14 mouse cellular contexts compared by ENCODE assay signal in genomic region chr1:131242956-131243355, GRCm38 (mm10). TPM values are rescaled to one million over a fixed set of nuclear protein-coding genes. Genes with fewer than 3 reads are reported as not detected.
DNase-seq lines count a peak whose midpoint lies in the region; ATAC-seq and TF ChIP-seq lines count a peak whose summit lies in the region.
"Had no signal": no experiment of that assay in that cellular context is flagged by ENCODE, and none has a peak within 500 bp of the region (broad histone marks: within the 10 kb centered on the region; RNA-seq: fewer than 3 reads in every experiment).

No protein-coding gene starts in this region.

- H3K4me2 ChIP-seq in heart, embryonic 13.5 days, result no peak overlapping the region
- peak overlapping the region; percentile 94 for H3K4me2 ChIP-seq in midbrain, postnatal 0 days (ENCODE audit: low read depth, low read length, poor library complexity, severe bottlenecking)
- H3K4me2 ChIP-seq in midbrain, embryonic 13.5 days (replicated peaks), result no peak overlapping the region

- peaks cover 44% of the 10 kb centered on the region for H3K27me3 ChIP-seq in heart, embryonic 13.5 days (replicated peaks)
- H3K27me3 ChIP-seq in heart, adult 2 months (ENCODE audit: control insufficient read depth, insufficient read depth, low read length), result no peaks in the 10 kb centered on the region; the same call in 1 of the 2 replicates
- no peaks in the 10 kb centered on the region for H3K27me3 ChIP-seq in midbrain, postnatal 0 days (ENCODE audit: insufficient read depth, low read length)
- peaks cover 56% of the 10 kb centered on the region for H3K27me3 ChIP-seq in midbrain, embryonic 13.5 days

- H3K4me3 ChIP-seq in heart, embryonic 13.5 days, result no peak overlapping the region
- no peak overlapping the region for H3K4me3 ChIP-seq in heart, adult 2 months
- peak overlapping the region; percentile 1; the same call in 1 of the 2 replicates for H3K4me3 ChIP-seq in midbrain, postnatal 0 days (ENCODE audit: low read depth, low read length)
- no peak overlapping the region for H3K4me3 ChIP-seq in midbrain, embryonic 13.5 days (replicated peaks)
- H3K4me3 ChIP-seq: forebrain, embryonic 10.5 days had no signal

- ATAC-seq in heart, embryonic 13.5 days (ENCODE audit: extremely low read depth, insufficient number of reproducible peaks, low FRiP score, low TSS enrichment), result no peak
- ATAC-seq in midbrain, postnatal 0 days (ENCODE audit: low FRiP score), result no peak
- no peak for ATAC-seq in midbrain, embryonic 13.5 days
- no peak for ATAC-seq in megakaryocyte-erythroid progenitor cell, adult 5-6 weeks (replicated peaks; ENCODE audit: low FRiP score, low TSS enrichment, poor library complexity, severe bottlenecking)

- intact Hi-C loops in heart, adult 2 months (cut with DNase I), result loop anchor here (10.0 kb wide), 1 partner anchor 258 kb away; no protein-coding TSS in a partner anchor

- H3K9ac ChIP-seq in heart, embryonic 13.5 days, result 0 out of 2 replicates have a peak overlapping the region, but pooled peaks have one; percentile 16
- no peak overlapping the region for H3K9ac ChIP-seq in heart, adult 2 months (ENCODE audit: low read depth, low read length)
- H3K9ac ChIP-seq in midbrain, postnatal 0 days (replicated peaks; ENCODE audit: low read length, poor library complexity, severe bottlenecking), result no peak overlapping the region
- H3K9ac ChIP-seq in midbrain, embryonic 13.5 days (replicated peaks), result no peak overlapping the region

- 50% methylated on average over 6 of the region's 6 CpGs for WGBS in heart, embryonic 13.5 days
- 41% methylated on average over 6 of the region's 6 CpGs for WGBS in heart, adult 2 months
- 57% methylated on average over 6 of the region's 6 CpGs for WGBS in midbrain, postnatal 0 days
- WGBS in midbrain, embryonic 13.5 days, result 74% methylated on average over 6 of the region's 6 CpGs

- DNase-seq in heart, adult 2 months, result no peak
- peak; percentile 25 to 32 for DNase-seq in kidney, postnatal 36 days
- no peak for DNase-seq in kidney, adult 8-10 months
- DNase-seq in midbrain, postnatal 0 days (ENCODE audit: low spot score), result no peak
- DNase-seq: adrenal gland, postnatal 36 days; cerebellum, postnatal 25 days; heart, postnatal 10 days; lung, postnatal 36 days; right cerebral cortex, postnatal 14 days had no signal

- H3K79me2 ChIP-seq in heart, adult 2 months (replicated peaks; ENCODE audit: control insufficient read depth, insufficient read depth, low read length), result no peaks in the 10 kb centered on the region

- no peak for TF ChIP-seq CTCF in heart, adult 2 months (IDR thresholded peaks at IDR 0.05)
- TF ChIP-seq CTCF in midbrain, postnatal 0 days (IDR thresholded peaks at IDR 0.05), result no peak

- H3K9me3 ChIP-seq in heart, embryonic 13.5 days, result no peaks in the 10 kb centered on the region
- no peaks in the 10 kb centered on the region for H3K9me3 ChIP-seq in midbrain, postnatal 0 days (ENCODE audit: low read length)
- no peaks in the 10 kb centered on the region for H3K9me3 ChIP-seq in midbrain, embryonic 13.5 days
- H3K9me3 ChIP-seq: forebrain, embryonic 10.5 days had no signal

- no peaks in the 10 kb centered on the region for H3K36me3 ChIP-seq in heart, embryonic 13.5 days
- H3K36me3 ChIP-seq in heart, adult 2 months (ENCODE audit: control insufficient read depth, insufficient read depth, low read length), result no peaks in the 10 kb centered on the region
- no peaks in the 10 kb centered on the region for H3K36me3 ChIP-seq in midbrain, postnatal 0 days (ENCODE audit: insufficient read depth, low read length)
- H3K36me3 ChIP-seq in midbrain, embryonic 13.5 days, result no peaks in the 10 kb centered on the region
- H3K36me3 ChIP-seq: forebrain, embryonic 10.5 days; G1E had no signal

- TF ChIP-seq POLR2A in heart, adult 2 months (IDR thresholded peaks at IDR 0.05; ENCODE audit: insufficient read depth, low read depth, low read length), result no peak

- H3K4me1 ChIP-seq in heart, embryonic 13.5 days, result peaks cover 74% of the 10 kb centered on the region
- H3K4me1 ChIP-seq in heart, adult 2 months (ENCODE audit: control insufficient read depth, insufficient read depth, low read length), result peaks cover 6% of the 10 kb centered on the region
- H3K4me1 ChIP-seq in midbrain, postnatal 0 days (ENCODE audit: insufficient read depth, low read length), result peaks cover 6% of the 10 kb centered on the region; the same call in 1 of the 2 replicates
- peaks cover 32% of the 10 kb centered on the region for H3K4me1 ChIP-seq in midbrain, embryonic 13.5 days (replicated peaks)

- no peak for TF ChIP-seq EP300 in heart, adult 2 months (IDR thresholded peaks at IDR 0.05; ENCODE audit: insufficient read depth, low read depth, low read length)

- no peak overlapping the region for H3K27ac ChIP-seq in heart, embryonic 13.5 days (replicated peaks)
- H3K27ac ChIP-seq in heart, adult 2 months, result no peak overlapping the region
- no peak overlapping the region for H3K27ac ChIP-seq in midbrain, postnatal 0 days (ENCODE audit: low read depth, low read length)
- H3K27ac ChIP-seq in midbrain, embryonic 13.5 days, result no peak overlapping the region
- H3K27ac ChIP-seq: forebrain, embryonic 10.5 days had no signal

RNA-seq across cellular contexts. Expression of gene Rassf5, which starts 2.1 kb away (rescaled TPM):
- polyA plus RNA-seq in heart, embryonic 13.5 days (2015; fragmentation: Nextera tagmentation; extraction: Ambion mirVana), result 14.9 and 18.2 TPM in 2 replicates
- 1 to 10 TPM; 1.7 to 2.3 TPM for total RNA-seq in heart, adult 2 months (2021)
- polyA plus RNA-seq in heart, adult 2 months (2012; rRNA removed), result 1.6 and 2.0 TPM in 2 replicates
- 9.0 and 13.5 TPM in 2 replicates for total RNA-seq in midbrain, postnatal 0 days (2014; rRNA removed)
- polyA plus RNA-seq in midbrain, postnatal 0 days (2015; fragmentation: Nextera tagmentation; extraction: Ambion mirVana), result 4.9 and 5.8 TPM in 2 replicates
- 1.7 and 1.9 TPM in 2 replicates for polyA plus RNA-seq in midbrain, embryonic 13.5 days (2015; fragmentation: Nextera tagmentation; extraction: Ambion mirVana)
- 19.8 and 20.0 TPM in 2 replicates for total RNA-seq in megakaryocyte-erythroid progenitor cell, adult 5-6 weeks (2014; fragmentation: Nextera tagmentation)
- total RNA-seq in megakaryocyte-erythroid progenitor cell, adult 5-6 weeks (2017), result 26.0 and 28.0 TPM in 2 replicates

RNA-seq across cellular contexts. Expression of gene Ikbke, which starts 36.5 kb away (rescaled TPM):
- 2.4 and 2.8 TPM in 2 replicates for polyA plus RNA-seq in heart, embryonic 13.5 days (2015; fragmentation: Nextera tagmentation; extraction: Ambion mirVana)
- 1 to 10 TPM; 1.5 TPM for total RNA-seq in heart, adult 2 months (2021)
- 3.4 and 4.7 TPM in 2 replicates for polyA plus RNA-seq in heart, adult 2 months (2012; rRNA removed)
- 3.9 and 5.3 TPM in 2 replicates for total RNA-seq in midbrain, postnatal 0 days (2014; rRNA removed)
- 0.63 and 0.67 TPM in 2 replicates for polyA plus RNA-seq in midbrain, postnatal 0 days (2015; fragmentation: Nextera tagmentation; extraction: Ambion mirVana)
- polyA plus RNA-seq in midbrain, embryonic 13.5 days (2015; fragmentation: Nextera tagmentation; extraction: Ambion mirVana), result 0.72 and 0.73 TPM in 2 replicates
- 11.1 and 11.2 TPM in 2 replicates for total RNA-seq in megakaryocyte-erythroid progenitor cell, adult 5-6 weeks (2014; fragmentation: Nextera tagmentation)
- 1.9 and 4.3 TPM in 2 replicates for total RNA-seq in megakaryocyte-erythroid progenitor cell, adult 5-6 weeks (2017)

Comparison
In these comparisons a context has a peak if more than half of its experiments do, and no peak if none do; other contexts are left out.
1. DNase-seq: peak in kidney, postnatal 36 days (2 of 2); none in heart, adult 2 months (0 of 2), kidney, adult 8-10 months (0 of 2) and midbrain, postnatal 0 days (single experiment).